Mouse (Mus musculus): ENCODE measurements at regions not wholly inside any gene's neighbourhood (a gene's known extent, or its start where the extent isn't known, plus 50 kb on each side); places are given as distances from the start of the nearest gene placed in this dataset.
A peak's percentile ranks its signal among the peaks of the same experiment; 100 is the strongest.

GRCm38 (mm10) chr11:10689917-10690316 lies 424.1 kb upstream of the Vwc2 start:
- ATAC-seq (replicated peaks; ENCODE audit: insufficient number of reproducible peaks, low FRiP score, low TSS enrichment): no peak
- Histone ChIP-seq H3K27ac (ENCODE audit: low read depth, low read length) (no peak overlapping the region), H3K4me2 (no peak overlapping the region), H3K4me3 (ENCODE audit: low read depth, low read length) (no peak overlapping the region), H3K9me3 (replicated peaks; ENCODE audit: control insufficient read depth, low read length) (no peaks in the 10 kb centered on the region), H3K4me1 (ENCODE audit: control insufficient read depth, insufficient read depth, low read length) (no peaks in the 10 kb centered on the region), H3K27me3 (ENCODE audit: control insufficient read depth, insufficient read depth, low read length) (no peaks in the 10 kb centered on the region), H3K36me3 (ENCODE audit: control insufficient read depth, insufficient read depth, low read length) (no peaks in the 10 kb centered on the region), H3K9ac (ENCODE audit: low read depth, low read length) (no peak overlapping the region)
- 59% methylated on average over 6 of the region's 6 CpGs for WGBS (ENCODE audit: insufficient replicate concordance)

- WGBS (ENCODE audit: insufficient replicate concordance): 87% methylated on average over 1 of the region's 1 CpGs
Observed at GRCm38 (mm10) chr11:10724991-10725390, 389.0 kb upstream of the Vwc2 start.

GRCm38 (mm10) chr11:10728818-10729549 lies 385.0 kb upstream of the Vwc2 start:
- ATAC-seq (replicated peaks; ENCODE audit: insufficient number of reproducible peaks, low FRiP score, low TSS enrichment): peak; percentile 97
- Histone ChIP-seq H3K27me3 (ENCODE audit: control insufficient read depth, insufficient read depth, low read length) (no peaks in the 10 kb centered on the region), H3K4me2 (no peak overlapping the region), H3K4me3 (ENCODE audit: low read depth, low read length) (no peak overlapping the region), H3K36me3 (ENCODE audit: control insufficient read depth, insufficient read depth, low read length) (no peaks in the 10 kb centered on the region), H3K4me1 (ENCODE audit: control insufficient read depth, insufficient read depth, low read length) (no peaks in the 10 kb centered on the region), H3K9me3 (replicated peaks; ENCODE audit: control insufficient read depth, low read length) (no peaks in the 10 kb centered on the region), H3K27ac (ENCODE audit: low read depth, low read length) (no peak overlapping the region), H3K9ac (ENCODE audit: low read depth, low read length) (no peak overlapping the region)
- 78% methylated on average over 8 of the region's 8 CpGs for WGBS (ENCODE audit: insufficient replicate concordance)

More at GRCm38 (mm10) chr11:10724991-10725390, 389.0 kb upstream of the Vwc2 start:
- Histone ChIP-seq H3K27ac (ENCODE audit: low read depth, low read length) (no peak overlapping the region), H3K4me3 (ENCODE audit: low read depth, low read length) (no peak overlapping the region), H3K4me1 (ENCODE audit: control insufficient read depth, insufficient read depth, low read length) (no peaks in the 10 kb centered on the region), H3K36me3 (ENCODE audit: control insufficient read depth, insufficient read depth, low read length) (no peaks in the 10 kb centered on the region), H3K27me3 (ENCODE audit: control insufficient read depth, insufficient read depth, low read length) (no peaks in the 10 kb centered on the region), H3K9me3 (replicated peaks; ENCODE audit: control insufficient read depth, low read length) (no peaks in the 10 kb centered on the region), H3K9ac (ENCODE audit: low read depth, low read length) (no peak overlapping the region), H3K4me2 (no peak overlapping the region)
- no peak for ATAC-seq (replicated peaks; ENCODE audit: insufficient number of reproducible peaks, low FRiP score, low TSS enrichment)

All from heart, embryonic 11.5 days (tissue).